Mouse (Mus musculus) spleen, adult 18-20 months (tissue): ENCODE measurements around the gene Tmem116.

Experiments used
- DNase-seq, 2 experiments: peaks; one replicate each; pipeline ENCODE4 v3.0.0; 2022; ENCODE audit warnings: mixed read lengths in 2 of 2

Gene Tmem116

GRCm38 (mm10) chr5:121543370-121543769 is 91.7 kb downstream of the Tmem116 start:
- no peak for DNase-seq

GRCm38 (mm10) chr5:121544910-121545792 is 93.5 kb downstream of the Tmem116 start, which contains the start of the genes Adam1a and Gm42878:
Gene Adam1a (minus strand): TSS chr5:121545482.
Gene Gm42878 (minus strand): TSS chr5:121545482.
- DNase-seq: peak in 1 of 2 experiments; percentile 27

GRCm38 (mm10) chr5:121545793-121546529 is 94.3 kb downstream of the Tmem116 start, which contains the start of gene Mapkapk5:
Gene Mapkapk5 (minus strand): TSS chr5:121545905.
- peak; percentile 93 to 97 for DNase-seq

DNA sequence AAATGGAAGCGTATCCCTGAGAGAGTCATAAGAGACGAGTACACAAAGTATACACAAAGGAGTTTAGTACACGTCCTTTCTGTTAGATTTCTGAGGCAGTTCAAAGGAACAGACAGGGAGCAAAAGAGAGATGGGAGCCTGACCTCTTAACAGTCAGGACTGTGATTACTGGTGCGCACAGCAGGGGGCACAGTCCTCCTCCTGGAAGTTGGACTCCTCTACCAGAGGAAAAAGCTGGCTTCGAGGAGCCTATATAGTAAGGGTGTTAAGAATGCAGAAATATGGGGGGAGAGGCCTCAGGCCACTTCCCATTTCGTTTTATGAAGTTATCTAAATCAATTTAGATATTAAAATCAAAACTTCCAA is 94.8 kb downstream of the Tmem116 start:
- peak in 1 of 2 experiments; percentile 39 for DNase-seq

DNA sequence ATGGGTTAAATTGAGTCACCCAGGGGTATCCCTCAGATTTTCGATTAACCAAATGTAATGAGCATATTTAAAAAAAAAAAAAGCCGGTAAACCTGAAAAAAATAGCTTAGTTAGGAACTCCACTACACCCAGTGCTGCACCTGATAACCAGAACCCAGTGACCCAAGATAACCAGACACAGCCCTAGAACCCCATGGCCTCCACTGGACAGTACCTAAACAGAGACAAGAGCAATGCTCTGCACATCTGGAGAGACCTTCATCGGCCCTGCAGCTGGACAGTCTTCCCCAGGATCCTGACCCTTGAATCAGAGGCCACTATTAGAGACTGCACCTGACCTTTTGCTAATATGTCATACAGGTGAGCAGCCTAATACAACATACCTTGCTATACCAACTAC is 95.4 kb downstream of the Tmem116 start:
- DNase-seq: no peak

DNA sequence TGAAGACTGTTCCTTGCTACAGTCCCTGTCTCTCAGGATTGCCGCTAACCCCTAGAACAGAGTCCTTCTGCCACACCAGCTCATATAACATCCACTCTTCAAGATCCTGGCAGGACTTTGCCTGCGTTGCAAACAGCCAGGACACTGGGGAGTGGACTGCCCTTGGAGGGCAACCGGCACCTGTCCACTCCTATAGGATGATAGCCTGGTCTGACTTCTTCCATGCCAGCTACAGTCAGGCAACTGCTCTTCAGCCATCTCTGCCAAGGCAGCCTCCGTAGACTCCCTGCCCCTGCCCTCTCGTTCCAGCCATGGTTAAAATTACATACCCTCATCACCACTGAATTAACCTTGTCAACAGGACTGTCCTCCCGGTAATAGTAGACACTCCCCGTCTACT is 97.5 kb downstream of the Tmem116 start:
- DNase-seq: no peak

DNA sequence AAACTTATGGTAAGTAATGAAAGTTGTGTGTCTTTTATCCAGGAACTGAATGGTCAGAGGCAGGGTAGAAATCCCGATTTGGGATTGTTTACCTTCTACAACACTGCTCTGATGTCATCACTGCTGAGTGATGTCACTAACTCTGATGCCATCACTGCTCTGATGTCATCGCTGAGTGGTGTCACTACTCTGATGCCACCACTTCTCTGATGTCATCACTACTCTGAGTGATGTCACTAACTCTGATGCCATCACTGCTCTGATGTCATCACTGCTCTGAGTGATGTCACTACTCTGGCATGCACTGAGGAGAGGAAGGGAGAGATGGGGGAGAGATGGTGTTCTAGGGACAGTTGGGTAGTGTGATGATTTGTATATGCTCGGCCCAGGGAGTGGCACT is 110.7 kb downstream of the Tmem116 start:
- DNase-seq: no peak

DNA sequence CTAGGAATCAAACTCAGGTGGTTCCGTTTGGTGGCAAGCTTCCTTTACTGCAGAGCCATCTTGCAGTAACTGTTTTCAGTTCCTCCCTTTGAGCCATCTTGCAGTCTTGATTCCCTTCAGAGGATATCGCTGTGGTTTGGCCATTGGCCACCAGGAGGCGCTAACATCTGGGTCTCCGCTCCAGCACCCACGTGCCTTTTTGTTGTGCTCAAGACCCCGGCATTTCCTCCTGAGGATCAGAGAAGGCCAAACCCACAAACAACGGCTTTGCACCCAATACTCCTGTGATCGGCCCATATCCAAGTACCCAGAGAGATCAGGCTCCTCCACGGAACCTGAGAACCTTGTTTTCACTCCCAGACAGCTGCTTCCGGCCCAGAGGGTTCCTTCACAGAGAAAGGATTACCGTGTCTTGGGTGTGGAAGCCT is 112.8 kb downstream of the Tmem116 start:
- DNase-seq: peak; percentile 83 to 92

- no peak for DNase-seq
Observed at GRCm38 (mm10) chr5:121566035-121566681, 114.5 kb downstream of the Tmem116 start.

GRCm38 (mm10) chr5:121569881-121570420 is 118.3 kb downstream of the Tmem116 start:
- DNase-seq: no peak

- no peak for DNase-seq
Observed at GRCm38 (mm10) chr5:121570787-121571186, 119.1 kb downstream of the Tmem116 start.
